Mouse (Mus musculus): ENCODE results near the gene Mef2b. TPM values are rescaled to one million over a fixed set of nuclear protein-coding genes. Genes with fewer than 3 reads are reported as not detected.
A peak's percentile ranks its signal among the peaks of the same experiment; 100 is the strongest.

Gene Mef2b
- polyA plus RNA-seq, 1 experiment from 2014 or later: 0.23 TPM

GRCm38 (mm10) chr8:70181212-70181902 lies 41.8 kb downstream of the Mef2b start:
- H3K4me3 ChIP-seq (ENCODE audit: low read depth, low read length): no peak overlapping the region
- no peak overlapping the region for H3K27ac ChIP-seq (ENCODE audit: low read depth, low read length)
- H3K4me2 ChIP-seq: no peak overlapping the region
- H3K36me3 ChIP-seq (ENCODE audit: control insufficient read depth, insufficient read depth, low read length): peaks cover 3% of the 10 kb centered on the region; the same call in 1 of the 2 replicates
- no peak overlapping the region for H3K9ac ChIP-seq (ENCODE audit: low read length)
- no peaks in the 10 kb centered on the region for H3K27me3 ChIP-seq (ENCODE audit: control insufficient read depth, insufficient read depth, low read length)
- no peaks in the 10 kb centered on the region for H3K4me1 ChIP-seq (ENCODE audit: control insufficient read depth, insufficient read depth, low read length)
- ATAC-seq (ENCODE audit: low FRiP score) (peak; percentile 23; the same call in 1 of the 2 replicates), DNase-seq (ENCODE audit: low spot score, missing footprints) (no peak)
- 83% methylated on average over 15 of the region's 16 CpGs for WGBS
- H3K9me3 ChIP-seq (ENCODE audit: control insufficient read depth, low read length): no peaks in the 10 kb centered on the region

DNA sequence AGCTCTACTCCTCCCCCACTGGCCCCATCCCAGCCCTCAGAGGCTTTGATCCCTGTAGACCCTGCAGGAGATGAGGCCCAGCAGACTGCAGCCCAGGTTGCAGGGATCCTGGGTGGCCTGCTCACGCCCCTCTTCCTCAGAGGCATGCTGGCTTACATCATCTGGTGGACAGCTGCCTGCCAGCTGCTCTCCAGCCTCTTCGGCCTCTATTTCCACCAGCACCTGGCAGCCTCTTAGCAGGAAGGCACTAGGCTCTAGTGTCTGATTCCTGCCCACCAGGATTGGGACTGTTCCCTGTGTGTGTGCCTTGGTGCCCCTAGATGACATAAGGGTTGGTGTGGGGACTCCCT lies 42.4 kb downstream of the Mef2b start:
- Histone ChIP-seq H3K9me3 (ENCODE audit: control insufficient read depth, low read length) (no peaks in the 10 kb centered on the region), H3K27me3 (ENCODE audit: control insufficient read depth, insufficient read depth, low read length) (no peaks in the 10 kb centered on the region), H3K4me3 (ENCODE audit: low read depth, low read length) (no peak overlapping the region), H3K4me1 (ENCODE audit: control insufficient read depth, insufficient read depth, low read length) (no peaks in the 10 kb centered on the region), H3K27ac (ENCODE audit: low read depth, low read length) (no peak overlapping the region), H3K36me3 (ENCODE audit: control insufficient read depth, insufficient read depth, low read length) (peaks cover under 1% of the 10 kb centered on the region; the same call in 1 of the 2 replicates), H3K4me2 (no peak overlapping the region), H3K9ac (ENCODE audit: low read length) (no peak overlapping the region)
- ATAC-seq (ENCODE audit: low FRiP score) (0 out of 2 replicates have a peak, but pooled peaks have one; percentile 26), DNase-seq (ENCODE audit: low spot score, missing footprints) (no peak)
- WGBS: 73% methylated on average over 2 of the region's 2 CpGs

- H3K9ac ChIP-seq (ENCODE audit: low read length): no peak overlapping the region
- no peaks in the 10 kb centered on the region; the same call in 1 of the 2 replicates for H3K36me3 ChIP-seq (ENCODE audit: control insufficient read depth, insufficient read depth, low read length)
- no peaks in the 10 kb centered on the region for H3K4me1 ChIP-seq (ENCODE audit: control insufficient read depth, insufficient read depth, low read length)
- no peak for DNase-seq (ENCODE audit: low spot score, missing footprints)
- no peak overlapping the region for H3K27ac ChIP-seq (ENCODE audit: low read depth, low read length)
- no peak overlapping the region for H3K4me3 ChIP-seq (ENCODE audit: low read depth, low read length)
- H3K4me2 ChIP-seq: no peak overlapping the region
- no peaks in the 10 kb centered on the region for H3K9me3 ChIP-seq (ENCODE audit: control insufficient read depth, low read length)
- H3K27me3 ChIP-seq (ENCODE audit: control insufficient read depth, insufficient read depth, low read length): no peaks in the 10 kb centered on the region
- no peak for ATAC-seq (ENCODE audit: low FRiP score)
- WGBS: 93% methylated on average over 4 of the region's 4 CpGs
These were observed 43.7 kb downstream of the Mef2b start for GRCm38 (mm10) chr8:70183194-70183593.

DNA sequence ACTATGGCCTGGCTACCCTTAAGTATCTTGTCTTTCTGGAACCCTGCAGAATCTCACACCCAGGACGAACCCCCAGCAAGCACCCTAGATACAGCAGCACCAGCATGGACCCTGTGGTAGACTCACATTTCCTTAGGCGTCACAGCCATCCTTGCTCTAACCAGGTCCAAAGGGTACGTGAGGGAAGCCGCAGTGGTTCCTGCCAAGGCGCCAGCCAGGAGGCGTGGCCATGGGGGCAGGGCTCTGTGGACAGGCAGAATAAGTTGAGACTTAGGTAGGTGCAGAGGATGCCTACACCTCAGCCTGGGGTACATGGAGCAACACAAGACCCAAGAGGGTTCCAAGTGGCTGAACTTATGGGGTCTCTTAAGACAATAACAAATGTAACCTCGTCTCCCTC lies 49.2 kb downstream of the Mef2b start:
- Histone ChIP-seq H3K4me2 (no peak overlapping the region), H3K27ac (ENCODE audit: low read depth, low read length) (no peak overlapping the region), H3K27me3 (ENCODE audit: control insufficient read depth, insufficient read depth, low read length) (no peaks in the 10 kb centered on the region), H3K36me3 (ENCODE audit: control insufficient read depth, insufficient read depth, low read length) (no peaks in the 10 kb centered on the region), H3K9ac (ENCODE audit: low read length) (no peak overlapping the region), H3K4me3 (ENCODE audit: low read depth, low read length) (no peak overlapping the region), H3K4me1 (ENCODE audit: control insufficient read depth, insufficient read depth, low read length) (no peaks in the 10 kb centered on the region), H3K9me3 (ENCODE audit: control insufficient read depth, low read length) (no peaks in the 10 kb centered on the region)
- ATAC-seq (ENCODE audit: low FRiP score) (no peak), DNase-seq (ENCODE audit: low spot score, missing footprints) (no peak)
- 69% methylated on average over 7 of the region's 7 CpGs for WGBS

GRCm38 (mm10) chr8:70193238-70193637 lies 53.7 kb downstream of the Mef2b start:
- no peaks in the 10 kb centered on the region for H3K4me1 ChIP-seq (ENCODE audit: control insufficient read depth, insufficient read depth, low read length)
- H3K9ac ChIP-seq (ENCODE audit: low read length): no peak overlapping the region
- DNase-seq (ENCODE audit: low spot score, missing footprints) (no peak), ATAC-seq (ENCODE audit: low FRiP score) (no peak)
- H3K27me3 ChIP-seq (ENCODE audit: control insufficient read depth, insufficient read depth, low read length): no peaks in the 10 kb centered on the region
- no peaks in the 10 kb centered on the region for H3K36me3 ChIP-seq (ENCODE audit: control insufficient read depth, insufficient read depth, low read length)
- H3K4me3 ChIP-seq (ENCODE audit: low read depth, low read length): no peak overlapping the region
- no peaks in the 10 kb centered on the region for H3K9me3 ChIP-seq (ENCODE audit: control insufficient read depth, low read length)
- H3K4me2 ChIP-seq: no peak overlapping the region
- WGBS: 81% methylated on average over 5 of the region's 5 CpGs
- H3K27ac ChIP-seq (ENCODE audit: low read depth, low read length): no peak overlapping the region

DNA sequence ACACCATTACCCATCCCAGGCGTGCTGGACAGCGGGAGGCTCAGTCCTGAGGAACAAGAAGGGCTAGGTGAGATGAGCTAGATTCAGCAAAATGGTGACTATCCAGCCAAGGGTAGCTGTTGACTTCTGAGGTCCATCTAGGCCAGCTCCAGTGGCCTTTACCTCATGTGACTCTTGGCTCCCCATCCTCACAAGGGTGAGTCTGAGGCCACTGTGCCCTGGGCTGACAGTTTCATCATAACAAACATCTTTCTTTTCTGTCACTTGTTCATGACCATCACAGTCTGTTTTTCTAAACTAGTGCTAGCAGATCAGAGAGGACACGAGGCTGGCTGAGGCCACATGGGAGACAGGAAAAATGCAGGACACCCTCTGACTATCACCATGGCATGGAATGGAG lies 54.7 kb downstream of the Mef2b start:
- Histone ChIP-seq H3K9ac (ENCODE audit: low read length) (no peak overlapping the region), H3K4me3 (ENCODE audit: low read depth, low read length) (no peak overlapping the region), H3K4me1 (ENCODE audit: control insufficient read depth, insufficient read depth, low read length) (no peaks in the 10 kb centered on the region), H3K9me3 (ENCODE audit: control insufficient read depth, low read length) (no peaks in the 10 kb centered on the region), H3K36me3 (ENCODE audit: control insufficient read depth, insufficient read depth, low read length) (no peaks in the 10 kb centered on the region), H3K4me2 (no peak overlapping the region), H3K27me3 (ENCODE audit: control insufficient read depth, insufficient read depth, low read length) (no peaks in the 10 kb centered on the region), H3K27ac (ENCODE audit: low read depth, low read length) (no peak overlapping the region)
- DNase-seq (ENCODE audit: low spot score, missing footprints) (no peak), ATAC-seq (ENCODE audit: low FRiP score) (no peak)
- WGBS: 79% methylated on average over 3 of the region's 3 CpGs

DNA sequence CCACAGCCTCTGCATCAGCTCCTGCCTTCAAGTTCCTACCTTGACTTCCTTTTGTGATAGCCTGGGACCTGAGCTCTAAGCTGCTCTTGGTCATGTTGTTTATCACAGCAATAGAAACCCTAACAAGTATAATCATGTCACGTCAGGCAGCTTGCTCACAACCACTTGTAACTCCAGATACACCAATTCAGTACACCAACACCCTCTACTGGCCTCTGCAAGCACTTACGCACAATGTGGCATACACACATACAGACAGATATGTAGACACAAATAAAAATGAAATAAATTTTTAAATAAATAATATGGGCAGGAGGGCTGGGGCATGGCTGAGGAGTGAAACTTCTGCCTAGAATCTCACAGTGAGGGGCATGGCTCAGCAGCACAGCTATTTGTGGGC lies 56.3 kb downstream of the Mef2b start:
- DNase-seq (ENCODE audit: low spot score, missing footprints) (no peak), ATAC-seq (ENCODE audit: low FRiP score) (no peak)

DNA sequence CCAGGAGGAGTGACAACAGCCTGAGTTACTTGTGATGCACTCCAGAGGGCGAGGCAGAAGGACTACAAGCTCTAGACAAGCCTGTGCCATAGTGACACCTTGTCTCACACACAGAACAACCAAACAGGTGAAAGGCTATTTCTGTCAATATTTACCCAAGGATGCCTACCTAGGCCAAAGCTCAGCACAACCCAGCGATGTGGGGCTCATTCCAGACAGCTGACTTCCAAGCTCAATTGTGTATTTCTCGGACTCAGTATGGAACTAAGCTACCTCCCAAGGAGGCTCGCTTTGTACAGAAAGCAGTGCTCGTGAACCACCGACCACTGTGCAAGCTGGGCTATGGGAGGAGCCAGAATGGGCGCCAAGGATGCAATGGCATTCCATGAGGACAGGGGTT lies 58.1 kb downstream of the Mef2b start:
- whole genome bisulfite sequencing: 51% methylated on average over 7 of the region's 7 CpGs
- DNase-seq (ENCODE audit: low spot score, missing footprints) (no peak), ATAC-seq (ENCODE audit: low FRiP score) (no peak)
- H3K36me3 ChIP-seq (ENCODE audit: control insufficient read depth, insufficient read depth, low read length): no peaks in the 10 kb centered on the region
- no peaks in the 10 kb centered on the region for H3K27me3 ChIP-seq (ENCODE audit: control insufficient read depth, insufficient read depth, low read length)
- no peak overlapping the region for H3K4me3 ChIP-seq (ENCODE audit: low read depth, low read length)
- H3K27ac ChIP-seq (ENCODE audit: low read depth, low read length): no peak overlapping the region
- H3K4me1 ChIP-seq (ENCODE audit: control insufficient read depth, insufficient read depth, low read length): no peaks in the 10 kb centered on the region
- H3K9me3 ChIP-seq (ENCODE audit: control insufficient read depth, low read length): no peaks in the 10 kb centered on the region
- no peak overlapping the region for H3K4me2 ChIP-seq
- H3K9ac ChIP-seq (ENCODE audit: low read length): 0 out of 2 replicates have a peak overlapping the region, but pooled peaks have one; percentile 13

More for the DNA sequence above, 56.3 kb downstream of the Mef2b start:
- Histone ChIP-seq H3K27me3 (ENCODE audit: control insufficient read depth, insufficient read depth, low read length) (no peaks in the 10 kb centered on the region), H3K9ac (ENCODE audit: low read length) (no peak overlapping the region), H3K4me3 (ENCODE audit: low read depth, low read length) (no peak overlapping the region), H3K4me1 (ENCODE audit: control insufficient read depth, insufficient read depth, low read length) (no peaks in the 10 kb centered on the region), H3K4me2 (no peak overlapping the region), H3K36me3 (ENCODE audit: control insufficient read depth, insufficient read depth, low read length) (no peaks in the 10 kb centered on the region), H3K9me3 (ENCODE audit: control insufficient read depth, low read length) (no peaks in the 10 kb centered on the region), H3K27ac (ENCODE audit: low read depth, low read length) (no peak overlapping the region)
- WGBS: 85% methylated on average over 2 of the region's 2 CpGs

DNA sequence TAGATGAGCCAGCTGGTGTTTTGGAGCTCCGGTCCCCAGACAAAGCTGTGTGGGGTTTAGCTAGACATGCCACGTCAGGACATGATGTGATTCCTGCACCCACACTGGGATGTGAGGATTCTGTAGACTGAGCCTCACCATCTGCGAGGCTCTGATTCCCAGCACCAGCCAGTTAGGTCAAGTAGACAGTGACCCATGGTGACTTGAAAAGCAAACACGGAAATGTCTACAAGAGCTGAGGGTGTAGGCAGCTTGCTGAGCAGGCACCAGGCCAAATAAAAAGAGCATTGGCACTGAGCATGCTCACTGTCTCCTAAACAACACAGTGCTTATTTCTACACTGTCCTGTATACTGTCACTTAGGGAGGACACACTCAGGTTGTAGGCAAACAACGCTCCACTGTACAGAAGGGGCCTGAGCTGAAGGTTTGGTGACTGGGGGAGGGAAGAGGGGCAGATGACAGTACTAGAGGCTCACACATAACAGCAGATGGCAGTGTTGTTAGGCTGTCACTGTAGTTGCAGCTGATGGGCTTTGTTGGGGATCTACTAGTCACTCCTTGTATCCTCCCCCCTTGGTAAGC lies 60.7 kb downstream of the Mef2b start:
- Histone ChIP-seq H3K4me2 (no peak overlapping the region), H3K9me3 (ENCODE audit: control insufficient read depth, low read length) (no peaks in the 10 kb centered on the region), H3K9ac (ENCODE audit: low read length) (no peak overlapping the region), H3K4me3 (ENCODE audit: low read depth, low read length) (no peak overlapping the region), H3K36me3 (ENCODE audit: control insufficient read depth, insufficient read depth, low read length) (no peaks in the 10 kb centered on the region), H3K27me3 (ENCODE audit: control insufficient read depth, insufficient read depth, low read length) (no peaks in the 10 kb centered on the region), H3K27ac (ENCODE audit: low read depth, low read length) (no peak overlapping the region), H3K4me1 (ENCODE audit: control insufficient read depth, insufficient read depth, low read length) (no peaks in the 10 kb centered on the region)
- ATAC-seq (ENCODE audit: low FRiP score): no peak
- no peak for DNase-seq (ENCODE audit: low spot score, missing footprints)
- WGBS: 84% methylated on average over 5 of the region's 5 CpGs
